Mouse (Mus musculus) right cerebral cortex, postnatal 4 days (tissue): ENCODE measurements around the gene March9.
"Not testable (repeated sequence)": the region's sequence is repeated elsewhere in the genome, so short reads cannot be mapped to it uniquely, and the experiment has no call there.

Source experiments
- DNase-seq: peaks from one replicate; pipeline ENCODE4 v3.0.0-alpha.2; 2022

The March9 gene

DNA sequence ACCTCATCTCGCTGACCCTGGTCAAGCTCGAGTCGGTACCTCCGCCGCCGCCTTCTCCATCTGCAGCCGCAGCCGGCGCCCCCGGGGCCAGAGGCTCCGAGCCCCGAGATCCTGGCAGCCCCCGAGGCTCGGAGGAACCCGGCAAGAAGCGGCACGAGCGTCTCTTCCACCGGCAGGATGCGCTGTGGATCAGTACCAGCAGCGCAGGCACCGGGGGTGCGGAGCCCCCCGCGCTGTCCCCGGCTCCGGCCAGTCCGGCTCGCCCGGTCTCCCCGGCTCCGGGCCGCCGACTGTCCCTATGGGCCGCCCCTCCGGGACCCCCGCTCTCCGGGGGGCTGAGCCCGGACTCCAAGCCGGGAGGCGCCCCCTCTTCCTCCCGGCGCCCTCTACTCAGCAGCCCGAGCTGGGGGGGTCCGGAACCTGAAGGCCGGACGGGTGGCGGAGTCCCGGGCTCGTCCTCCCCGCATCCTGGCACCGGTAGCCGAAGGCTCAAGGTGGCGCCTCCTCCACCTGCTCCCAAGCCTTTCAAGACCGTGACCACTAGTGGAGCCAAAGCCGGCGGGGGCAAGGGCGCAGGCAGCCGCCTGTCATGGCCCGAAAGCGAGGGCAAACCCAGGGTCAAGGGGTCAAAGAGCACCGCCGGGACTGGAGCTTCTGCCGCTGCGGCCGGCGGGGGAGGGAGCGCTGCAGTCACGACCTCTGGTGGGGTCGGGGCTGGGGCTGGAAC, 19.8 kb upstream of the March9 start:
- DNase-seq: peak; percentile 69

DNA sequence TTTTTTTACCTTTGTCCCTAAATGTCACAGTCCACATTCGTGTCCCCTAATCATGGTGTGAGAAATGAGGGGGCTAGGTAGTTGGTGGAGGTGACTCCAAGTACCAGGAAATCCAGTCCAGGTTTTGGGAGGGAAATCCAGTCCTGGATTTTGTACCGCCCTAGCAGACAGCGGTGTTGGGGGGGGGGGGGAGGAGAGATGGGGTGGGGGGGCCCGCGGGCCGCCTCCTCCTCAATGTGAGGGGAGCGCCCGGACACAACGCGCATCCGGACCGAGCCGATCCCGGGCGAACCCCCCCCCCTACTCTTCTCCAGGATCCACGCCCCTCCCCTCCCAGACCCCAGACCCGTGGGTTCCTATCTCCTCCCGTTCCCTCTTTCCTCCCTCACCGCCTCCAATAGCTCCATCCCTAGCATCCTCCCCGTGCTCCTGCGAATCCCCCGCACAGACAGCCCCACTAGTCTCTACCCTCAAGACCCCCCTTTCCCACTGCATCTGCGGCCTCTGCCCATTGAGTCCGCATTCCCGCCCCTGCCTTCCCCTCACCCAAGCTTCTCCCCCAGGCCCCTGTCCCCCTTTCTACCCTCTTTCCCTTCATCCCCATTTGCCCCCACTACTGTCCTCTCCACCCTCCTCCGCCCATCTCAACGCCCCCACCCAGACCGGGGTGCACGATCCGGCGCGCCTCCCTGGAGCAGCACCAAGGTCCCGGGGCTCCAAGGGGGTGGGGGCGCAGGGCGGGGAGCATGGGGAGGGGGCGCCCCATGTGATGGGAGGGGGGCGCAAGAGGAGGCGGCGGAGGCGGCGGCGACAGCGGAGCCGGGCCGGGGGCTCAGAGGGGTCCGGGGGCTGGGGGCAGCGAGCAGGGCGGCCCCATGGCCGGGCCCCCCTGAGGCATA, 18.9 kb upstream of the March9 start:
- peak; percentile 75 for DNase-seq

DNA sequence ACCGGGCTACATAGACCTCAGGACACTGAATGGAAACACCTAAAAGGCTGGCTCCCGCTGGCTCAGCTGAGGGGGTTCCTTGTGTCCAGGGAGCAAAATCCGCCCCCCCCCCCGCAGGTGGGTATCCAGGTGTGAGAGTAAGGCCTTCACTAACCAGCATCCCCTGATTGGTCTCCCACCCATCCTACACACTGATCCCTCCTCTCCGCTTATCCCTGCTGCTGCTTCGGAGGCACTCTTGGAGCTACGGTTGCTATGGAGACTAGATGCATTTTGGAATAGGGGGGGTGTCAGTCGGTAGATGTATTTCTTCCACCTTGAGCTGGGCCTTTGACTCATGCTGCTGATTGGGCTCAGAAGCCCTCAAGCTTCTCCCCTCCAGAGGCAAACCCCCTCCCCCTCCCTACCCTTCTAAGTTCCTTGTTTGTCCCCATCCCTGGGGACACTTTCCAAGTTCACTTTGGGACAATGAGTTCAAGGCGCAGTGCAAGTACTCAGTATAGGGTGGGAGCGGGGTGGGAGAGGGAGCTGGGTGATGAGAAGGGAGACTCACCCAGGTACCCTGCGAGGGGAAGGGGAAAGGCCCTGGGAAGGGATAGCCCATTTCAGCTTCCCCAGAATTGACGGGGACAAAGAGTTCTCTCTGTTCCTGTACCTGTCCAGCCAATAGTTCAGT, 18.2 kb upstream of the March9 start:
- DNase-seq: peak; percentile 56

DNA sequence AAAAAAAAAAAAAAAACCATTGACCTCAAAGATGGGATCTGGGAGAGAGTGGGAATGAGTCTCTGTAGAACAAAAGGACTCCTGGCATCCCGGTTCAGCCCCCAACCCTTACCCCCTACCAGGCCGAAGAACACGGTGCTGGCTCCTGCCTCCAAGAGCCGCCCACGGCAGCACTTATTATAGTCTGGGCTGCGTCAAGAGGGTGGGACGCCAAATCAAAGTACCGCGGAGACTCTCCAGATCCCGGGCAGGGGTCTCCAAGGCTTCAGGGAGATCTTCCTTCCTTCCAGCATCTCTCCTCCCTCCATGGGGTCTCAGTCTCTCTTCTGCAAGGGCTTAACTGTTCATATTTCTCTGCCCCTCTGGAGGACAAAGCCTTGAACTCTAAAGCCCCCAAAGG, 17.5 kb upstream of the March9 start:
- DNase-seq: peak; percentile 48

DNA sequence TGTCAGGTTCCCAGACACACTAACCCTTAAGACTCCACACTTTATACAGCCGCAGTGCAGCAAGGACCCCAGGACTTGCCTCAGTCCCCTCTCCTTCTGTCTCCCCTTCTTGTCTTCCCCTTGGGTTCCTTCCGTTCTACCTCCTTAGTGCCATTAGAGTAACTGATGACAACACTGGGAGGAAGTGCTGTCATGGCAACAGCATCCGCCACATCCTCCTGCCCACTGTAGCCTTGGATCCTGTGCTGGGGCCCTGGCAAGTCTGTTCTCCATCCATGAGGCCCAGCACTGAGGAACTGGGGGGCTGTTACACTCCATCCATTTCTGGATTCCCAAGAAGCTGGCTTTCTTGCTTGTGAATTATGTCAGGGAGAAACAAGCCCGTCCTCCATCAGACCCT, 16.1 kb upstream of the March9 start:
- no peak for DNase-seq

DNA sequence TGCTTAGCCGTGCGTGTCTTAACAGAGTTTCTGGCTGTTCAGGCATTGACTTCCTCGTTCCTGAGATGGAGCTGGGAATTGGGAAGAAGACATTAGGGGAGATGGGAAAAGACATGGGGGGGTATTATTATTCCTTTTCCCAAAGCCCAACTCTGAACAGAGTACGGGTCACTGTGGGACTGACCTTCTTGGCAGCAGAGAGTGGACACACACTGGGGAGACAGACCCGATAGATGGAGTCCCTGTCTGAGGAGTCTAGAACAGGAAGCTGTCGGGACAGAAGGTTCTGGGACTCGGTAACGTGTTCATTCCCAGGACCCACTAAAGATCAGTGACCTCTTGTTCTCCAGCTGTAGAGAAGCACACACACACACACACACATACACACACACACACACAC, 15.7 kb upstream of the March9 start:
- DNase-seq: no peak

DNA sequence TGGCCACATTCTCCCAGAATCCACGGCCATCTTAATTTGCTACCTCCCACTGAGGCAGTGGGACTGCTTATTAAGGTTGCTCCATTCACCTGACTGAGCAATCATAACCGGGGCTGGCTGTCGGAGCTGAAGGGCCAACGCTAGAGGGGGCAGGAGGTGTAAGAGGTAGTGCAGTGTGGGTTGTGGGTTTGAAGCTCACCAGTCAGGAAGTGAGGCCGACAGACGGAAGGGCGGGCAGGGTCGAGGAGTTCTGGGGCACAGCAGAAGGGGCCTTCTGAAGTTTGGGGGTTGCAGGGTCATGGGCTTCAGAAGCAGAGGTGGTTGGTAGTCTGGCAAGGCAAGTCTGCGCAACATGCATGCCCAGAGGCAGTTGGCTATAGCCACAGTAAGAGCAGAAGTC, 15.1 kb upstream of the March9 start, which contains the start of gene Agap2:
Gene Agap2 (plus strand): TSS at position 205 of the 400 bp plus-strand sequence.
- no peak for DNase-seq

DNA sequence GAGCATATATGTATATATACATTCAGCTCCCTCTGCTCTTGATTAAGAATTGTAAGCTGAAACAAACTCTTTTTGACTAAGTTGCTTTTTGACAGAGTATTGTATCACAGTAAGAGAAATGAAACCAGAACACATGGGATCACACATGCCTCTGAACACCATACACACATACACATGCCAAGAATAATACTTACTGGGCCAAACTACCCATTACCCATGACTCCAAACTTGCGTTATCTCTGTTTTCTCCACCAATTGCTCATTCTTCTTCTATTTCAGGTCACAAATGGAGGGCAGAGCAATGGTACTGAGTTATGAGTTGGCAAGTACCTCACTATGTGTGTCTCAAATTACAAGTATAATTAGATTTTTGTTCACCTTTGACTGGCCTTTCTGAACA, 14.0 kb upstream of the March9 start:
- no peak for DNase-seq

DNA sequence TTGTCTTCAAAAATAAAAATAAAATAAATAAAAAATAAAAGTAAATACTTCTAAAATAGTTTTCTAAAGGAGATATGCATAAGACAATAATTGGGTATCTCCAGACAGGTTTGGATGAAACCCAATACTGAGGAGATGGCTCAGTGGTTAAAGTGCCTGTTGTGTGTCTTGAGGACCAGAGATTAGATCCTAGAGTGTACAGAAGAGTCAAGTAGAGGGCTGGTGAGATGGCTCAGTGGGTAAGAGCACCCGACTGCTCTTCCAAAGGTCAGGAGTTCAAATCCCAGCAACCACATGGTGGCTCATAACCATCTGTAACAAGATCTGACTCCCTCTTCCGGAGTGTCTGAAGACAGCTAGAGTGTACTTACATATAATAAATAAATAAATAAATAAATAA, 13.0 kb upstream of the March9 start:
- not testable (repeated sequence) for DNase-seq

DNA sequence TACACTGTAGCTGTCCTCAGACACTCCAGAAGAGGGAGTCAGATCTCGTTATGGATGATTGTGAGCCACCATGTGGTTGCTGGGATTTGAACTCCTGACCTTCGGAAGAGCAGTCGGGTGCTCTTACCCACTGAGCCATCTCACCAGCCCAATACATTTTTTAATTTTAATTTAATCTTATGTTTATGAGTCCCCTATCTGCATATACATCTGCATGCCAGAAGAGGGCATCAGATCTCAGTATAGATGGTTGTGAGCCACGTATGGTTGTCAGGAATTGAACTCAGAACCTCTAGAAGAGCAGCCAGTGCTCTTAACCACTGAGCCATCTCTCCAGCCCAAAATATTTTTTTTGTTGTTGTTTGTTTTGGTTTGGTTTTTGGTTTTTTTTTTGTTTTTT, 12.3 kb upstream of the March9 start:
- DNase-seq: not testable (repeated sequence)

DNA sequence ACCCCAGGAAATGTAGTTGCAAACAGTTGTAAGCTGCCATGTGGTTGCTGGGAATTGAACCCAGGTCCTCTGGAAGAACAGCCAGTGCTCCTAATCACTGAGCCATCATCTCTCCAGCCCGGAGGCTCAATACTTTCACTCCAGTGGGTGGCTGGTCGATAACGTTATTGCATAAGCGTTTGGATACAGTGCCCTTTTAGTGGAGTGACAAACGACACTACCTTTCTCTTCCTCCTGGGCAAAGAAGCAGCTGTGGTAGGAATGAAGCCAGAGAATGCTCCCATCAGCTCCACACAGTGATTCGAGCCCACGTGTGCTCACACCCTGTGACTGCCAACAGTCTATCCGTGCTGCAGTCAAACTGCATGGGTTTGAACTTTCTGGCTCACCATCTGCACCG, 11.2 kb upstream of the March9 start:
- no peak for DNase-seq

DNA sequence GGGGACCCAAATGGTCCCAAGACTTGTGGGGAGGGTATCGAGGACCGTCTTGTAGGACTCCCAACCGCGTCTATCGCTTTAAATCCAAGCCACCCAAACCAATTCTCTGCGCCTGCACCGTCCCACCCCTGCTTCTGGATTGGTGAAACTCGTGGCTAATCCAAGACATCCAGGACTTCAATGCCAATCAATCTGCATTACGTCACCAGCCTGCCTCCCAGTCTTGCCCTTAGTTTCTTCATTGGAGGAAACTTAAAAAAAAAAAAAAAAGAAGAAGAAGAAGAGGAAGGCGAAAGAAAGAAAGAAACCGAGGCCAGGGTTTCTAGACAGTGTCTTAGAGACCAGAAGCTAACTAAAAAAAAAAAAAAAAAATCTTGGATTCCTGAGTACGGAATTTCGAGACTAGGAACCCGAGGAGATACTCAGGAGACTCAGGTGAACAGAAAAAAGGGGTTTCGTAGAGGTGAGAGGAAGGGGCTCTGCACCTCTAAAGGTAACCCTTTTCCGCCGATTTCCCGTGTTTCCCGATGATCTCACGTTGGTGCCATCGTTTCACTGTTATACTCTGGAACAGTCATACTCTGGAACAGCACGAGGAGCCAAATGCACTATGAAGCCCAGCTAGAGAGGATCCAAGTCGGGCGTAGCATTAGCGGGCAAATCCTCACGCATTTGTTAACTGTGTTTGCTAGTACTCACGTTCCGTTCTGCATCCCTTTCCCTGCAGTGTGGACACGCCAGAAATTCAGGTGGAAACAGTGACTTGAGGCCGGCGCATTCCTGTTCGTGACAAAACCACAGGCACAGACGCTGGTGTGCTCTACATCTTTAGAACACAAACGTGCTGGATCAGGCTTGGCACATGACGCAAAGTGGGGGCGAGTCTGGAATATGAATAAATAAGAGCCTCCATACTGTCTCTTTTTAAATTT, 10.5 kb upstream of the March9 start, which contains the start of gene Tspan31:
Gene Tspan31 (minus strand): TSS at position 75 of the 932 bp plus-strand sequence.
- peak; percentile 77 for DNase-seq

DNA sequence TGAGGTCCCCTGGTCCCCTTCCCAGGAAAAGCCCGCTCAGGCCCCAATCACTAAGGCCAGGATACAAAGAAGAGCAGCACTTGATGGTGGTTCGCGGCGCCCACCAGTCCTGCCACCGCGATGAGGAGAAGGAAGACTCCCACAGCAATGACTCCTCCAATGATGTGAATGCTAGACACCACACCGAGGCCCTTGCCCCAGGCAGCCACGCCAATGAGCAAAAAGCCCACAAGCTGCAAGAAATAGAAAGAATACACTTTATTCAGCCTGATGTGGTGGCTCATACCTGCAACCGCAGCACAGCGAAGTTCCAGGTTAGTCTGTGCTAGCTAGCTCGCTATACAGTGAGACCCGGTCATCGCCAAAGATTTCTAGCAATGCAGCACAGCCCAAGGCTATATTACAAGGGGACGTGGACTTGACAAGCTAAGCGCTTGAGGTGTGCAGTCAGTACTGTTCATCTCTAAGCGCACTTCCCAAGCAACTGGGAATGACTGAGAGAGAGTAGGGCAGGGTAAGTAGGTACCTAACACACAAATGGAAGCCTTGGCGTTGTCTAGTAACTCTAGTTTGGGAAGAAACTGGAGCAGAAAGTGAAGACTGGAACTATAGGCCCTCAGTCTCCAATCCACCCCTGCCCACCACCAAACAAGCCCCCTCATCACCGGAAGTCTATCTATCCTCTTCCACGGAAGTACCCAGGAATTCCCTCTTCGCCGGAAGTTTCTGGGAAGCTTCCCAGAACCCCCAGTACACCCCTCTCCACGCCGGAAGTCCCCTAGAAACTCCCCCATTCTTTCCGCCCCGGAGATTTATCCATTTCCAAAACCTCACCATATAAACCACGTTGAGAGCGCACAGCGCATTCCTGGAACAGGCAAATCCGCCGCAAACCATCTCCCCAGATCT, 9.6 kb upstream of the March9 start:
- DNase-seq: peak; percentile 62

DNA sequence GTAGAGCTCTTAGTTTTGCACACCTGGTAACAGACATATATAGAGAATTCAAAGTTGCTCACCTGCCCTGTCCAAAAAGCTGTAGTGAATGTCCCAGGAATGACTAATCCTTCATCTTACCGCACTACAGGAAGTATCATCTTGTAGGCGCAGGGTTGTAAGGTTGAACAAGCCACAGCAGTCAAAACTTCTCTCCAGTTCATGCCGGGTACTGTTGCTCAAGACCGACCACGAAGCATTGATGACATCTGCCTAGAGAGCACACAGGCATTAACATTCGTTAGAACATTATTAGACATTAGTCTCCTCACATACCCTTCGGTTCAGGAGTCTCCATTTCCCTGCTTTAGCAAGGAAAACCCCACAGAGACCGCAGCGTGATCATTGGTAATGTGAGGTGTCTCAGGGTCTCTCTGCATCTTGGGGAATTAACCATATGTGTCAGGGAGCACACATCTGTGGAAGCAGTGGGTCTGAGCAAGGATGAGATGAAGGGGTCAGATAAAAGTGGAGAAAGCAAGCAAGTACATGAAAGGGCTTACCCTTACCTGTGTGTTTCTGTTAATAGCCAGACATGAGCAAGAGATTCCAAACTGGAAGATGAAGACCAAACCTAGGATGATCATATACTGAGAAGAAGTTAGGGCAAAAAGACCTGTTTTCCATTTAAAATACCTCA, 8.5 kb upstream of the March9 start:
- no peak for DNase-seq

DNA sequence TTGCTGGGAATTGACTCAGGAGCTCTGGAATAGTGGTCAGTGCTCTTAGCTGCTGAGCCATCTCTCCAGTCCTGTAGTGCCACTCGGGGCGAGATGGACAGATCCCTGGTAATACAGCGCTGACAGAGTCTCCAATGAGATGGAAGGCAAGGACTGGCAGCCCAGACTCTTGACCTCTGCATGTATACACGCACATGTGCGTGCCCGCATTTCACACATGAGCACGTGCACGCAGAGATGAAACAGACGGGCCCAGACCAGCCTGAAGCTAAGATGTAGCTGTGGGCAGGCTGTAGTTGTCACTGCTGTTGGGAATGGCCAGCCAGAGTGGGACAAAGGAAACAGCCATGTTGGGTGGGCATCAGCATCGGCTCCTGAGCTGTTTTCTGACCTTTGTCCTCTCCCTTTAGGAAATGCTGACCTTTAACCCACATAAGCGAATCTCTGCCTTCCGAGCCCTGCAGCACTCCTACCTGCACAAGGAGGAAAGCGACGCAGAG, 6.6 kb upstream of the March9 start:
- DNase-seq: no peak

DNA sequence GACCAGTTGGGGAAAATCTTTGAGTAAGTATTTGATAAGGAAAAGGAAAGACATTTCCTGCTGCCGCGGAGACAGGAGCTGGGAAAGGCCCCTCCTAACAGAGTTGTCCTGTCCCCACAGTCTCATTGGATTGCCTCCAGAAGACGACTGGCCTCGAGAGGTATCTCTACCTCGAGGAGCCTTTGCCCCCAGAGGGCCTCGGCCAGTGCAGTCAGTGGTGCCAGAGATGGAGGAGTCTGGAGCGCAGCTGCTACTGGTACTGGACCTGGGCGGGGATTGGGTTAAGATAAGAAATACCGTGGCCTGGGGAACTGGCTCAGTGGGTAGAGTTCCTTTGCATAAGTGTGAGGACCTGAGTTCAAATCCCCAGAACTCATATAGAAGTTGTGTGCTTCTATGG, 6.0 kb upstream of the March9 start:
- no peak for DNase-seq

DNA sequence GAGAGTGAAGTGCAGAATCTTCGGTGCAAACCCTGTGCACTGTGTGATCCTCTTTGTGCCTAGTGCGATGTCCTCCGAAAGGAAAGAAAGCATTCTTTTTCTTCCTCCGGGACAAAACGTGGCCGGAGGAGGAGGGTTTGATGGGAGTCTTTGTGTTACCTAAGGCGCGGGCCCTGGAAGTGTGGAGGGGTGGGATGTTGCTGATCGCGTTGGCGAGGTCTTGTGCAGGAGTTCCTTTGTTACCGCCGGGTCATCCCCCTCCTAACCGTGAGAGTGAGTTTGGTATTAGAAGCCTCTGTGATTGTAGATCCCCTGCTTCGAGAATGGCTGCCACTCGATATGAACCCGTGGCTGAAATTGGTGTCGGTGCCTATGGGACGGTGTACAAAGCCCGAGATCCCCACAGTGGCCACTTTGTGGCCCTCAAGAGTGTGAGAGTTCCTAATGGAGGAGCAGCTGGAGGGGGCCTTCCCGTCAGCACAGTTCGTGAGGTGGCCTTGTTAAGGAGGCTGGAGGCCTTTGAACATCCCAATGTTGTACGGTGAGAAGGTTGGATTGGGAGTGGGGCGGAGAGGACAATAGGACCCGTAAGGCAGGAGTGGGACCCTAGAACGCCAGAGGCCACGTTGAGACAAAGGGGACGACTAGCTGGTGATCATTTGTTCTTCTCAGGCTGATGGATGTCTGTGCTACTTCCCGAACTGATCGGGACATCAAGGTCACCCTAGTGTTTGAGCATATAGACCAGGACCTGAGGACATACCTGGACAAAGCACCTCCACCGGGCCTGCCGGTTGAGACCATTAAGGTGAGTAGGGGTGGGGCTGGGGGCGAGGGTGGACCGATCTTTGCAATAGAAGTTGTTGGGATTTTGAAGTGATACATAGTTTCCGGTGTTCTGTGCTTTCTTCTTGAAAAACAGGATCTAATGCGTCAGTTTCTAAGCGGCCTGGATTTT, 4.2 kb upstream of the March9 start:
- no peak for DNase-seq

DNA sequence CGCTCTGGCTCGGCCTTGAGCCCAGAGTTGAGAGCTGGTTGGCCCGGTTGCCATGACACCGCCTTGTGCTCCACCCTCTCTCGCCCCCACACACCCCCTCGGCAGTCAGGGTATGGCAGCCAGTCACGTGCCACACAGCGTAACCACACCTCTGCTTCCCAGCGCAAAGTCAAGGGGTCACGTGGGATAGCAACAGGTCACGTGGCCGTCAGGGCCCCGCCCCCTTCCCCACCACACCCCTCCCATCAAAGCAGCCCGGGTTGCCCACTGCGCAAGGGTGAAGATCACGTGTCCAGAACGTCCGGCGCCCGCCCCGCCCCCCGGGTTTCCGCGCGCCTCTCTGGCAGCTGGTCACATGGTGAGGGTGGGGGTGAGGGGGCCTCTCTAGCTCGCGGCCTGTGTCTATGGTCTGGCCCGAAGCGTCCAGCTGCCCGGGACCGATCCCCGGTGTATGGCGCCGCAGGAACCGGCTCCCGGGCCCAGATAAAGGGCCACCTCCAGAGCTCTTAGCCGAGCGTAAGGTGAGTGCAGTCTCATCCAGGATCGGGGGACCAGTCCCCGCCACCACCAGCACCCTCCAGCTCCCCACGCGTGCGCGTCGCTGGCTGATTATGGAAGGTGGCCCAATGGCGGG, 3.4 kb upstream of the March9 start, which contains the start of gene Cdk4:
Gene Cdk4 (plus strand): TSS at position 296 of the 634 bp plus-strand sequence.
- peak; percentile 99 for DNase-seq

DNA sequence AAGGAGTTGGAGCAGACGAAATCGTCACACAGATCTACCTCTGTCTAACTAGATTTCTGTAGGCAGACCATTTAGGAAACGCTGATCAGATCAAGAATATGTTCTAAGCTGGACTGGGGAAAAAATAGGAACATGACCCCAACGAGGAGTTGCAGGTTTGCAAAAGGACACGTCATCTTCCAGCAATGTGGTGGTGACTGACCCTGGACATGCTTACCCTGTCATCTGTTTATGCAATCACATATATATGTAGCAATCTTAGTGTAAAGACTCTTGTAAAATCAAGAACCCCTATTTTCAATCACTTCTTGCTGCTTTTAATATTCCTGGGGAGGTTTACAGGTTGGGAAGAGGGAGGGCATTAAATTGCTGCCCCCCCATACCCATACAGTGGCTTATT, 2.5 kb upstream of the March9 start:
- DNase-seq: no peak
